Mouse (Mus musculus) gastrocnemius, postnatal 10 days (tissue): ENCODE results near the gene Cabp7. TPM values are rescaled to one million over a fixed set of nuclear protein-coding genes. Genes with fewer than 3 reads are reported as not detected.
A peak's percentile ranks its signal among the peaks of the same experiment; 100 is the strongest.
"Not testable (repeated sequence)": the region's sequence is repeated elsewhere in the genome, so short reads cannot be mapped to it uniquely, and the experiment has no call there.

Experiments
- DNase-seq: peaks from one replicate; pipeline ENCODE4 v3.0.0; 2021; ENCODE audit warnings: mixed read lengths
- total RNA-seq, 2 experiments: library from RNA; stranded (reverse); gene quantifications; 2 replicates each; pipeline ENCODE4 v1.2.3; 2021

Cabp7 gene
- total RNA-seq, 2 experiments from 2014 or later, result 0.56 to 1.1 TPM

GRCm38 (mm10) chr11:4747285-4747684 lies 707 bp upstream of the Cabp7 start:
- no peak for DNase-seq

GRCm38 (mm10) chr11:4745969-4746368 lies 609 bp downstream of the Cabp7 start:
- DNase-seq, result no peak

- no peak for DNase-seq
These were observed 1.9 kb downstream of the Cabp7 start for GRCm38 (mm10) chr11:4744691-4745090.

- no peak for DNase-seq
These were observed 5.8 kb downstream of the Cabp7 start for GRCm38 (mm10) chr11:4740785-4741184.

GRCm38 (mm10) chr11:4738719-4739118 lies 7.9 kb downstream of the Cabp7 start:
- no peak for DNase-seq

- DNase-seq, result peak; percentile 20
These were observed 8.9 kb downstream of the Cabp7 start for GRCm38 (mm10) chr11:4737682-4738081.

- no peak for DNase-seq
These were observed 10.2 kb downstream of the Cabp7 start for GRCm38 (mm10) chr11:4736355-4736754.

GRCm38 (mm10) chr11:4734179-4734578 lies 12.4 kb downstream of the Cabp7 start:
- no peak for DNase-seq

GRCm38 (mm10) chr11:4731781-4732180 lies 14.8 kb downstream of the Cabp7 start:
- no peak for DNase-seq

GRCm38 (mm10) chr11:4730913-4731312 lies 15.7 kb downstream of the Cabp7 start:
- DNase-seq, result no peak

GRCm38 (mm10) chr11:4730096-4730495 lies 16.5 kb downstream of the Cabp7 start:
- DNase-seq, result no peak

GRCm38 (mm10) chr11:4729603-4730002 lies 17.0 kb downstream of the Cabp7 start:
- DNase-seq, result peak; percentile 32

GRCm38 (mm10) chr11:4721728-4722127 lies 24.9 kb downstream of the Cabp7 start:
- no peak for DNase-seq

- DNase-seq, result no peak
These were observed 25.5 kb downstream of the Cabp7 start for GRCm38 (mm10) chr11:4720900-4721580.

GRCm38 (mm10) chr11:4720393-4720792 lies 26.2 kb downstream of the Cabp7 start:
- DNase-seq, result no peak

- no peak for DNase-seq
These were observed 26.6 kb downstream of the Cabp7 start for GRCm38 (mm10) chr11:4719961-4720360.

- no peak for DNase-seq
These were observed 28.0 kb downstream of the Cabp7 start for GRCm38 (mm10) chr11:4718548-4718947.

GRCm38 (mm10) chr11:4716530-4717236 lies 29.9 kb downstream of the Cabp7 start:
- no peak for DNase-seq

- DNase-seq, result no peak
These were observed 31.0 kb downstream of the Cabp7 start for GRCm38 (mm10) chr11:4715596-4715995.

GRCm38 (mm10) chr11:4714727-4715126 lies 31.9 kb downstream of the Cabp7 start:
- no peak for DNase-seq

GRCm38 (mm10) chr11:4712822-4713221 lies 33.8 kb downstream of the Cabp7 start:
- DNase-seq, result no peak

- not testable (repeated sequence) for DNase-seq
These were observed 36.4 kb downstream of the Cabp7 start for GRCm38 (mm10) chr11:4710188-4710587.

GRCm38 (mm10) chr11:4705178-4705577 lies 41.4 kb downstream of the Cabp7 start:
- DNase-seq, result no peak
